Mouse (Mus musculus) gastrocnemius, postnatal 25 days (tissue): ENCODE data around the gene Olfr54. TPM values are rescaled to one million over a fixed set of nuclear protein-coding genes. Genes with fewer than 3 reads are reported as not detected.

Source experiments
- total RNA-seq, 2 experiments: library from RNA; stranded (reverse); gene quantifications; 1 replicate in 1 of 2; 2 replicates in 1 of 2; pipeline ENCODE4 v1.2.3; 2021

The Olfr54 gene
- total RNA-seq, 2 experiments from 2014 or later = not detected

Other genes starting within 250 kb of the Olfr54 start
- 1 to 10 TPM; 4.3 to 5.0 TPM for gene Zfp354c, start 186.5 kb upstream of the Olfr54 start, total RNA-seq
- gene Zfp879, start 172.7 kb upstream of the Olfr54 start, total RNA-seq = 1 to 10 TPM; 1.6 to 1.8 TPM
- gene Grm6, start 163.6 kb upstream of the Olfr54 start, total RNA-seq = not detected
- gene Zfp454, start 126.6 kb upstream of the Olfr54 start, total RNA-seq = 1 to 10 TPM; 1.8 TPM
- 1 to 10 TPM; 4.5 to 5.4 TPM for gene Zfp2, start 98.1 kb upstream of the Olfr54 start, total RNA-seq
- gene Zfp354b, start 82.6 kb upstream of the Olfr54 start, total RNA-seq = 1 to 10 TPM; 1.3 to 1.7 TPM
- not detected for gene 4933414I15Rik, start 70.5 kb upstream of the Olfr54 start, total RNA-seq
- gene Prop1, start 60.5 kb upstream of the Olfr54 start, total RNA-seq = not detected
- not detected for gene Olfr1378, start 47.7 kb upstream of the Olfr54 start, total RNA-seq
- gene Olfr1377, start 32.3 kb upstream of the Olfr54 start, total RNA-seq = not detected
- not detected for gene Olfr51, start 10.6 kb upstream of the Olfr54 start, total RNA-seq
- gene Olfr1375, start 33.9 kb downstream of the Olfr54 start, total RNA-seq = not detected
- 1 to 10 TPM; 3.4 to 4.0 TPM for gene Zfp354a, start 45.0 kb downstream of the Olfr54 start, total RNA-seq
- gene Gm12569, start 206.2 kb downstream of the Olfr54 start, total RNA-seq = not detected
- gene Clk4, start 247.5 kb downstream of the Olfr54 start, total RNA-seq = 10 to 100 TPM; 35.2 to 41.1 TPM
- not detected for gene BC049762, start 248.8 kb downstream of the Olfr54 start, total RNA-seq